Mouse (Mus musculus): ENCODE measurements around the gene Gm10642. TPM values are rescaled to one million over a fixed set of nuclear protein-coding genes. Genes with fewer than 3 reads are reported as not detected.
A peak's percentile ranks its signal among the peaks of the same experiment; 100 is the strongest.

Gene Gm10642
- 0.56 and 0.96 TPM in 2 replicates for polyA plus RNA-seq (2012; rRNA removed)

DNA sequence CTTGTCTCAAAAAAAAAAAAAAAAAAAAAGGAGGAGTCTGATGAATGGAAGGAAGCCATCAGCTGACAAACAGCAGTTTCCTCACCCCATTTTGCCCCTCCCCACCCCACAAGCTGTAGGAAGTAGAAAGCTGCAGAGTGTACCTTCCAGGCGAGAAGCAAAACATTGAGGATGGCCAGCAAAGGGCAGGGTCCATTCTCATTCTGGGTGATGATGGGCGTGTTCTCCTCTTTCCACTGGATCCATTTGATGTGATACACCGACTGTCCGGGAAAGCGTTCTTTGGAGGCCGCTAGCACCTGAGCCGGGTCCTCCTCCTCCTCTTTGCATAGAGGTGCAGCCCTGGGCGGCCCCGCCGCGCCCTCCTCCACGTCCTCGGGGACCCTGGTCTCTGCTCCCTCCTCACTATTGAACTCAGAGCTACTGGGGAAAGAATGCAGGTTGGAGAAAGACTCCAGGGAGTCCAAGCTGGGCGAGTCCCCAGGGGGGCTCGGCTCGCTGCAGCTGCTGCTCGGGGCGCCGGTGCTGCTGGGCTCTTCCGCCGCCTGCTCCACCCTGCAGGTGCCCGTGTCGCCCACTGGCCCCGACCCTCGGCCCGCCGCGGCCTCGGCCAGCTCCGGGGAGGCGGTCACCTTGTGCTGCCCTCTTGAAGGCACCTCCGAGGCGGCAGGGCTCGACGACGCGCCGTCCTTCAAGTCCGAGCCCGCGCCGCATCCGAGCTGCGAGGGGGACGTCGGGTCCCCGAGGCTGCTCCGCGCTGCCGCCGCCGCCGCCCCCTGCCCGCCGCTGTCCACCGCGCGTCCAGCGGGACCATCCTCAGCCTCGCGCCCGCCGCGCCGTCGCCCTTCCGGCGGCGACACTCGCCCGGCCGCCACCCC lies at the start of gene Gm10642:
Gene Gm10642, plus strand, starts transcription at position 122 of the 878 bp plus-strand sequence.
- under 1% methylated on average over 67 of the region's 72 CpGs for WGBS
- peak; percentile 65 for DNase-seq (ENCODE audit: low read depth, low spot score)

GRCm38 (mm10) chr9:70611026-70611673 lies 44.9 kb upstream of the Gm10642 start:
- no peak for DNase-seq (ENCODE audit: low read depth, low spot score)
- 69% methylated on average over 3 of the region's 3 CpGs for WGBS

- 90% methylated on average over 2 of the region's 2 CpGs for WGBS
- DNase-seq (ENCODE audit: low read depth, low spot score) = no peak
These were observed 26.3 kb upstream of the Gm10642 start for GRCm38 (mm10) chr9:70629711-70630110.

GRCm38 (mm10) chr9:70631665-70632064 lies 24.4 kb upstream of the Gm10642 start:
- 47% methylated on average over 5 of the region's 5 CpGs for WGBS
- no peak for DNase-seq (ENCODE audit: low read depth, low spot score)

DNA sequence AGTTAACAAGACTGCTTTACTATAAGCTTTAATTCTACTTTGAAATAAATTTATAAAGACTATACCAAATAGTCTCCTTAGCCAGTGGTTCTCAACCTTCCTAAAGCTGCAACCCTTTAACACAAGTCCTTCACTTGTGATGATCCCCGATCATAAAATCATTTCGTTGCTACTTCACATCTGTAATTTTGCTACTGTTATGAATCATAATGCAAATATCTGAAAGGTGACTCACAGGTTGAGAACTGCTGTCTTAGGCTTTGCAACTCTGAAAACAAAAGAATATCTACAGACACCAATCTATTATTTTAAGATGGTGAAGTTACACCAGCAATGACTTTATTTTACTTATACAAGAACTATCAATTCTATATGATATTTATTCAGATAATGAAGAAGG lies 19.3 kb upstream of the Gm10642 start:
- WGBS = 39% methylated on average over 2 of the region's 2 CpGs
- no peak for DNase-seq (ENCODE audit: low read depth, low spot score)

GRCm38 (mm10) chr9:70650260-70650659 lies 5.8 kb upstream of the Gm10642 start:
- WGBS = 82% methylated on average over 2 of the region's 2 CpGs
- no peak for DNase-seq (ENCODE audit: low read depth, low spot score)

DNA sequence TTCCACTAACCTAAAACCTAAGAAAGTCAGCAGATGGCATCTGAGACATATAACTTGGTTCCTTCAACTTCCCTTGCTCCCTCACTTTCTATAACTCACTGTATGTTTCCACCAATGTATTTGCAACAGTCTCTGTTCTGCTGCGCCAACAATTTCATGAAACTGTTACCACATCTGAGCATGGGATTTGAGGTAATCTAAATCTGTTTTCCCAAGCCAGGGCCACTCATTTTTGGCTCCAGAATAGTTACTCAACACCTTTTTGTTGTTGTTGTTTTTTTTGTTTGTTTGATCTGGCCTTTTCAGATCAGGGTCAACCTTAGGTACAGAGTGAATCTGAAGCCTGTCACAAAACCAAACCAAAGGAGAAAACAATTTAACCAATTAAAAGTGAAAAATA lies 5.1 kb upstream of the Gm10642 start:
- no peak for DNase-seq (ENCODE audit: low read depth, low spot score)
- 94% methylated on average over 1 of the region's 1 CpGs for WGBS

DNA sequence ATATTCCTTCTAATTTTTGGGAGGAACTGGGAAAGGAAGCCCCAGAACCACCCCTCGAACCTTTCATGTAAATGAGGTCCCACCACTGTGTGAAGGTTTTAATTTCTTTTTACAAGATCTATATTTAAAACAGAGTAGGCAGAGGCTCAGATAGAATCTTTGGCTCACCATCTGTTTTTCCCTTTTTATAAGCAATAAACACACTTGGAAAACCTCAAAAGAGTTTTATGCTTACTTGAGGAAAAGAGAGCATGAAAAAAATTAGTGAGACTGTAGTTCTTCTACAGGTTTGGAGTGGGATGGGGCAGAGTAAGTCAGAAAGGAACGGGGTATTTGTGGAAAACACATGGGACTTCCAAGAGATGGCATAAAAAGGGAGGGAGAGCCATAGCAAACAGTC lies 3.8 kb upstream of the Gm10642 start:
- 65% methylated on average over 2 of the region's 2 CpGs for WGBS
- DNase-seq (ENCODE audit: low read depth, low spot score) = no peak

DNA sequence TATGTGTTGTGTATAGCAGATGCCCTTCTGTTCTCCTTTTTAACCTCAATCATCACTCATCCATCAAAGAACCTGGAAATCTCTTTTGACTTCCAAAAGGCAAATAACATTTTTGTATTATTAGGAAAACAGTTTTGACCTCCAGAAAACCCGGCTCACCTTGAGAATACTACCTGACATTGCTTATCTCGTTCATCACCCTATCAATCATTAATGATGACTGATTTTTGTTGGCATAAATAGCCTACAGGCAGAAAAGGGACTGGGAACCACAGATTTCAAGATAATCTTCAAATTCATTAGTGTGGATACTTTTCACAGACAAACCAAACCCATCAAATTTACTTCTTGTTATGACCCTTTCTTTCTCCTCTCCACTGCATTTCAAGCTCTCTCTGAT lies 2.2 kb upstream of the Gm10642 start:
- no peak for DNase-seq (ENCODE audit: low read depth, low spot score)
- WGBS = 46% methylated on average over 2 of the region's 2 CpGs

GRCm38 (mm10) chr9:70654496-70654895 lies 1.6 kb upstream of the Gm10642 start:
- DNase-seq (ENCODE audit: low read depth, low spot score) = no peak
- WGBS = 61% methylated on average over 4 of the region's 4 CpGs

DNA sequence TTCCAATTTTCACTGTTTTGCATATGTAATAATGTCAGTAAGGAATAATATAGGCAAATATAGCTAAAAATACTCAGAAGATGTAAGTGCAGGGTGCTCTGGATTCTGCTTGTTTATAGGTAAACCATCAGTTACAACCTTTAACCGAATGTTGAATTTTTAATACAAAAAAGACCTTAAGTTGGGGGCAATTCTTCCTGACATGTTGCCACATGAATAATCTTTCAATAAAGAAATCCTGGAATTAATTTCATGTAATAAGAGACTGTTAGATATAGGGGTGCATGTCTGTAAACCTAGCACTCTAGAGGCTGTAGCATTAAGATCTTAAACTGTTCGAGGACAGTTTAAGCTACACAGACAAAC lies 304 bp upstream of the Gm10642 start:
- DNase-seq (ENCODE audit: low read depth, low spot score) = no peak
- WGBS = 18% methylated on average over 2 of the region's 2 CpGs

DNA sequence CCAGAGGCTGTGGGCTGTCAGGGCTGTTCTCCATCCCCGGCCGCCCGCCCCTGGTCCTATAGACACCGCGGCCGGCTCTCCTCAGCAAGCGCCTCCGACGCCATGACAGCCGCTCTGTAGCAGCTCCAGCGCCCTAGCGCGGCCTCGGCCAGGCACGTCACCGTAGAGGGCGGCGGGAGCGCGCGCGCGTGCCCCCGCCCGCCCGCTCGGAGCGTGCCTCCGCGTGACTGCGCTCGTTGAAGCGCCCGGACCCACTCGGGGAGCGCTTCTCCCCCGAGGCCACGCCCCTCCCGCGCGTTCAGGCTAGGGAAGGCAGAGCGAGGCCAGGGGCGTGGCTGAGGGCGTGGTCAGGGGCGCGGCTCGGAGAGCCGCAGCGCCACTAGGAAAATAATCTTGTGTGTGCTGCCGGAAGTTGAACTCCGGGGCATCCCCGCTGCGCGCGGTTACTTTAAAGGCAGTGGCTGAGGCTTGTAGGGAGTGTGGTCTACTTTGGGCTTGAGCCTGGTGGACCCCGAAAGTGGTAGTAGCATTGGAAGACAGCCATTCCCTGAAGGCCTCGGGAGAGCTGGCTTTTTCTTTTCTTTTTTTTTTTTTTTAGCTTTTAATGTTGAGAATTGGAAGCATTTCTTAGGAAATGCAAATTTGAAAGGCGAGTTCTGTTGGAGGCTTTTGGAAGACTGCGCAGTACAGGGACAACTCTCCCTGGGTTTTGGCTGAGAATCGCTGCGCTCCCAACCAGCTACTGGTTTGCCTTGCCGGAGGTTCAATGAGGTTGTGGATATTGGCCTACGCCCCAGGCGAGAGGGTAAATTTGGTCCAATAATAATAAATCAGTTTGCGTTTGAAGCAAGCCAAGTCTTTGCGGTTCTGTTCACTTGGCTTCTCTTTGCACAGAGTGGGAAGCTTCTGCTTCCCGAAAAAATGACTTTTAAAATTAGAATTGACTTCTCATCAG lies 1.2 kb downstream of the Gm10642 start, which contains the start of gene Mindy2:
Gene Mindy2, minus strand, starts transcription at position 162 of the 955 bp plus-strand sequence.
- under 1% methylated on average over 67 of the region's 67 CpGs for WGBS
- DNase-seq (ENCODE audit: low read depth, low spot score) = peak; percentile 98

GRCm38 (mm10) chr9:70658266-70658665 lies 2.2 kb downstream of the Gm10642 start:
- no peak for DNase-seq (ENCODE audit: low read depth, low spot score)
- WGBS = 56% methylated on average over 2 of the region's 2 CpGs

DNA sequence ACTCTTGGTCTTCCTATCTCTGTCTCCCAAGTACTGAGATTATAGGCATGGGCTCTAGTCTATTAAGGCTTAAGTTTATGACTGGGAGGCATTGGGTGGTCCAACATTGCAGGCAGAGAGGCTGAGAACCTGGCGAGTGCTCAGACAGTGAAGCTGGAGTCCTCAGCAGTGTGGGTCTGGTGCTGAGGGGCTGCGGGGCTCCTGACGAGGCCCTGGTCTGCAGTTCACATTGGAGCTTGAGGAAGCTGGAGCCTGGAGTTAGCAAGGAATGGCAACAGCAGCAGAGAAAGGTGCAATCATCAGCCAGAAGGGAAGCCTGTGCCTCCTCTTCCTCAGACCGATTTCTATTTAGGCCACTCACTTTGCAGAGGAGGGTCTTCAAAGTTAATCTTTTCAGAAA lies 8.8 kb downstream of the Gm10642 start:
- 84% methylated on average over 4 of the region's 4 CpGs for WGBS
- no peak for DNase-seq (ENCODE audit: low read depth, low spot score)

- DNase-seq (ENCODE audit: low read depth, low spot score) = no peak
- WGBS = 70% methylated on average over 16 of the region's 16 CpGs
These were observed 9.5 kb downstream of the Gm10642 start for GRCm38 (mm10) chr9:70665372-70666145.

- 64% methylated on average over 7 of the region's 7 CpGs for WGBS
- DNase-seq (ENCODE audit: low read depth, low spot score) = no peak
These were observed 10.8 kb downstream of the Gm10642 start for GRCm38 (mm10) chr9:70666811-70667210.

- no peak for DNase-seq (ENCODE audit: low read depth, low spot score)
These were observed 12.0 kb downstream of the Gm10642 start for GRCm38 (mm10) chr9:70668048-70668447.

- DNase-seq (ENCODE audit: low read depth, low spot score) = no peak
- WGBS = 46% methylated on average over 2 of the region's 2 CpGs
These were observed 13.1 kb downstream of the Gm10642 start for GRCm38 (mm10) chr9:70669197-70669596.

DNA sequence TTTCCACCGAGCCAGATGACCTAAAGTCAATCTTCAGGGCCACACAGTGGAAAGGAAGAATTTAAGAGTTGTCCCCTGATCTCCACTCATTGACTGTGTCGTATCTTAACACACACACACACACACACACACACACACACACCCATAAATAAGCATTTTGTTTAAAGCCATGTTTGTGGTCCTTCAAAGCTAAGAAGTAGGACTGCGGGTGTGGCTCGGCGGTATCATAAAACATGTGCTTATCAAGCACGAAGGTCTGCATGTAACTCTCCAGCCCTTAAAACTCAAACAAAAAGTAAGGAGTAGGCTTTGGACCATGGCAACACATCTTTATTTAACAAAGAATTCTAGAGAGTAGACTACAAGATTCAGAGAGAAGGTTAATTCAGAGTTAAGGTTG lies 14.3 kb downstream of the Gm10642 start:
- 27% methylated on average over 6 of the region's 6 CpGs for WGBS
- no peak for DNase-seq (ENCODE audit: low read depth, low spot score)

Data from large intestine, adult 2 months (tissue).